Mouse (Mus musculus): ENCODE results near the gene Prrc2b. TPM values are rescaled to one million over a fixed set of nuclear protein-coding genes. Genes with fewer than 3 reads are reported as not detected.

Prrc2b gene
- polyA plus RNA-seq, 1 experiment from 2014 or later: 49.7 TPM

DNA sequence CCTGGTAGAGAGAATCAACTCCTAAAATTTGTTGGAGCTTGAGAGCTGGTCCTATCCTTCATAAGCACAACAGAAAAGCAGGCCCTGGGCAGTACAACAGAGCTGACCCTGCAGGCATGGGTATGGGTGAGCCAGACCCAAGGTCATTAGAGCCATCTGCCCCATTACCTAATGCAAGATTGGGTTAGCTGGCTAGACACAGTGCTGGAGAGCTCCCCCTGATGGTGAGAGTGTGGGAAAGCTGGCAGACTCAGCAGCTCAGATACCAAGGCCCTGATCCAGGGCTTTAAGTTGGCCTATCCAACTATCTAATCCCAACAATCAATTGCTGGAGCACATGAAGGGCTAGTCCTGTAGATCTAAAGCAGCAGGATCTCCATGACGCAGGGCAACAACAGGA lies 131.8 kb downstream of the Prrc2b start:
- Histone ChIP-seq H3K4me2 (ENCODE audit: low read length) (no peak overlapping the region), H3K9me3 (ENCODE audit: control insufficient read depth, low read length) (no peaks in the 10 kb centered on the region), H3K27me3 (replicated peaks; ENCODE audit: control insufficient read depth, insufficient read depth, low read length) (no peaks in the 10 kb centered on the region), H3K4me3 (ENCODE audit: low read length) (no peak overlapping the region), H3K36me3 (ENCODE audit: control insufficient read depth, insufficient read depth, low read length) (peaks cover 31% of the 10 kb centered on the region), H3K4me1 (ENCODE audit: control insufficient read depth, insufficient read depth, low read depth, low read length) (peaks cover 8% of the 10 kb centered on the region), H3K27ac (ENCODE audit: low read depth, low read length) (no peak overlapping the region), H3K9ac (ENCODE audit: low read depth, low read length) (no peak overlapping the region)
- ATAC-seq: no peak
- 85% methylated on average over 1 of the region's 1 CpGs for whole genome bisulfite sequencing

DNA sequence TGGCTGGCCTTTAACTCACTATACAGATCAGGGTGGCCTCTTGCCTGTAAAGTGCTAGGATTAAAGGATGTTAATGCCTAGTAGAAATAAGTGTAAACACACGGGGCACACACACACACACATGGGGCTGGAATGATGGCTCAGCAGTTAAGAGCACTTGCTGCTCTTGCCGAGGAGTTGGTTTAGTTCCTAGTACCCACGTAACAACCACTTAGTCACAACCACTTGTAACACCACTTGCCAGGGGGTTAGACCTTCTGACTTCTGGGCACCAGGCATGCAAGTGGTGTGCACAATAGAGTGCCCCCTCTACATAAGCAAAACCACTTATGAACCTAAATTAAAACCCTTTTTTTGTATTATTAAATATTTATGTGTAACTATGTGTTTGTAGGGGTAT lies 133.1 kb downstream of the Prrc2b start:
- H3K4me3 ChIP-seq (ENCODE audit: low read length): no peak overlapping the region
- H3K27ac ChIP-seq (ENCODE audit: low read depth, low read length): no peak overlapping the region
- H3K27me3 ChIP-seq (replicated peaks; ENCODE audit: control insufficient read depth, insufficient read depth, low read length): no peaks in the 10 kb centered on the region
- peaks cover 11% of the 10 kb centered on the region for H3K4me1 ChIP-seq (ENCODE audit: control insufficient read depth, insufficient read depth, low read depth, low read length)
- H3K4me2 ChIP-seq (ENCODE audit: low read length): no peak overlapping the region
- peaks cover 23% of the 10 kb centered on the region for H3K36me3 ChIP-seq (ENCODE audit: control insufficient read depth, insufficient read depth, low read length)
- 84% methylated on average over 3 of the region's 3 CpGs for WGBS
- ATAC-seq: no peak
- no peak overlapping the region for H3K9ac ChIP-seq (ENCODE audit: low read depth, low read length)
- H3K9me3 ChIP-seq (ENCODE audit: control insufficient read depth, low read length): no peaks in the 10 kb centered on the region

Small RNA genes within 50 kb of the gene (microRNA-seq; reads per million reads assigned to microRNA genes)
- gene Gm27805: not detected

Other genes starting within 250 kb of the Prrc2b start
- gene Aif1l, start 200.9 kb upstream of the Prrc2b start, polyA plus RNA-seq (2015; fragmentation: Nextera tagmentation; extraction: Ambion mirVana): 23.0 and 23.3 TPM in 2 replicates
- gene Nup214, start 176.6 kb upstream of the Prrc2b start, polyA plus RNA-seq (2015; fragmentation: Nextera tagmentation; extraction: Ambion mirVana): 51.7 and 54.7 TPM in 2 replicates
- gene Fam78a, start 66.2 kb upstream of the Prrc2b start, polyA plus RNA-seq (2015; fragmentation: Nextera tagmentation; extraction: Ambion mirVana): 0.50 and 0.69 TPM in 2 replicates
- 31.1 and 33.2 TPM in 2 replicates for gene Plpp7, start 55.6 kb upstream of the Prrc2b start, polyA plus RNA-seq (2015; fragmentation: Nextera tagmentation; extraction: Ambion mirVana)
- gene Pomt1, start 85.5 kb downstream of the Prrc2b start, polyA plus RNA-seq (2015; fragmentation: Nextera tagmentation; extraction: Ambion mirVana): 32.6 and 34.1 TPM in 2 replicates
- gene Uck1, start 109.1 kb downstream of the Prrc2b start, polyA plus RNA-seq (2015; fragmentation: Nextera tagmentation; extraction: Ambion mirVana): 99.1 and 101 TPM in 2 replicates
- gene Golga2, start 136.3 kb downstream of the Prrc2b start, polyA plus RNA-seq (2015; fragmentation: Nextera tagmentation; extraction: Ambion mirVana): 25.5 and 30.1 TPM in 2 replicates
- 378 and 447 TPM in 2 replicates for gene Swi5, start 137.0 kb downstream of the Prrc2b start, polyA plus RNA-seq (2015; fragmentation: Nextera tagmentation; extraction: Ambion mirVana)
- gene Ciz1, start 201.2 kb downstream of the Prrc2b start, polyA plus RNA-seq (2015; fragmentation: Nextera tagmentation; extraction: Ambion mirVana): 41.1 and 57.5 TPM in 2 replicates
- gene Dnm1, start 202.3 kb downstream of the Prrc2b start, polyA plus RNA-seq (2015; fragmentation: Nextera tagmentation; extraction: Ambion mirVana): 71.2 and 79.0 TPM in 2 replicates
- gene 1110008P14Rik, start 230.9 kb downstream of the Prrc2b start, polyA plus RNA-seq (2015; fragmentation: Nextera tagmentation; extraction: Ambion mirVana): 161 and 196 TPM in 2 replicates
- 0.76 and 0.93 TPM in 2 replicates for gene Lcn2, start 237.2 kb downstream of the Prrc2b start, polyA plus RNA-seq (2015; fragmentation: Nextera tagmentation; extraction: Ambion mirVana)
- gene Ptges2, start 244.8 kb downstream of the Prrc2b start, polyA plus RNA-seq (2015; fragmentation: Nextera tagmentation; extraction: Ambion mirVana): 56.4 and 59.8 TPM in 2 replicates